Mouse (Mus musculus) megakaryocyte-erythroid progenitor cell, adult 5 weeks (primary cell): Measurements from ENCODE around the gene Sod1. TPM values are rescaled to one million over a fixed set of nuclear protein-coding genes. Genes with fewer than 3 reads are reported as not detected.

Source experiments
- polyA plus RNA-seq: library from polyadenylated mRNA; stranded (reverse); fragments of >175 nt; gene quantifications from 2 replicates; pipeline ENCODE4 v1.2.3, GENCODE M21; 2012

Sod1 gene
- polyA plus RNA-seq = 603 and 614 TPM in 2 replicates

GRCm38 (mm10) chr16:90220026-90220891, at the start of gene Sod1:
TSS of gene Sod1 (plus strand) at chr16:90220754.

Other genes starting within 250 kb of the Sod1 start
- 38.6 and 51.0 TPM in 2 replicates for gene Tiam1, start 77.0 kb upstream of the Sod1 start, polyA plus RNA-seq
- 204 and 262 TPM in 2 replicates for gene Scaf4, start 63.7 kb downstream of the Sod1 start, polyA plus RNA-seq
- gene Hunk, start 165.3 kb downstream of the Sod1 start, polyA plus RNA-seq = not detected in 2 replicates